Mouse (Mus musculus) retina, postnatal 7 days (tissue): Measurements from ENCODE around the gene March11.

Experiments used
- DNase-seq: peaks from one replicate; pipeline ENCODE4 v3.0.0-alpha.2; 2012; ENCODE audit warnings: low read depth, low spot score

Gene March11

DNA sequence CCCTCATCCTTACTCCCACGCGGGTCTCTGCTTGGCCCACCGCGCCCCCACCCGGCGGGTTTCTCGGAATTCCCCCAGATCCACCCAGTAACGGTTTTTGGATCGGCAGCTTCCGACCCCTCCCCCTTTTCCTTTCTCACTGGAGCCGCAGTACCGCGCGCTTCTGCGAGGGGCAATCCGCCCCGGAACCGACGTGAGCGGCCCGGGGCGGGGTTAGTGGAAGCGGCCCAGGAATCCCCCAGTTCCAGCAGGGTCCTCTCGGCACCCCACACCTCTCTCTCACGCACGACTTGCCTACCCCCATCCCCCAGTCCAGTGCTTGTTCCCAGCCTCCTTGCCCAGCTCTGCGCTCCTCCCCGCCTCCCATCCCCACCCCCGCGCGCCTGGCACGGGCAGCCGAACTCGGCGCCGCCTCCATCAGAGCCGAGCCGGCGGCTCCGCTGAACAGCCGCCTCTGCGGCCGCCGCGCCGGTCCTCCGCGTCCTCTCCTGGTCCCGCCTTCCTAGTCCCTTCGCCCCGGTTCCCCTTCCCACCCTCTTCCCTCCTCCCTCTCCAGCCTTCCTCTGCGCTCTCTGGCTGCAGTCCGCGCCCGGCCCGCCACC lies at the start of gene March11:
March11 (plus strand) TSS at position 420 of the 602 bp plus-strand sequence.
- DNase-seq = no peak

GRCm38 (mm10) chr15:26262336-26262735 lies 46.5 kb upstream of the March11 start:
- DNase-seq = no peak

DNA sequence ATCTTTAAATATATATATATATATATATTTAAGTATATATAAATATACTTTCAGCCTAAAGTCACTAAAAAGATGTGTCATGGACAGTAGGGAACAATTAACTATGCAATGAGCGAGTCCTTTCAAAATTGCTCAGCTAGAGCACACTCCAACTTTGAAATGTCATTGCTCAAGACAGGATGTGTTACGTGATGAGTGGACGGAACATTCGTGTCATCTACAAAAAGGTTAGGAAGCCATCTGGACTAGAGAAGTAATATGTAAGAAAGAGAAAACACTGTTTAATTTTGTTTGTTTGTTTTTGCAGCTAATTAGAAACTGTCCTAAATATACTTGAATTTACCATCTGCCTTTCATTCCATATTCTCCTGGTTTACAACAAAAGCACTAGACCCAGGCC lies 39.3 kb upstream of the March11 start:
- no peak for DNase-seq

DNA sequence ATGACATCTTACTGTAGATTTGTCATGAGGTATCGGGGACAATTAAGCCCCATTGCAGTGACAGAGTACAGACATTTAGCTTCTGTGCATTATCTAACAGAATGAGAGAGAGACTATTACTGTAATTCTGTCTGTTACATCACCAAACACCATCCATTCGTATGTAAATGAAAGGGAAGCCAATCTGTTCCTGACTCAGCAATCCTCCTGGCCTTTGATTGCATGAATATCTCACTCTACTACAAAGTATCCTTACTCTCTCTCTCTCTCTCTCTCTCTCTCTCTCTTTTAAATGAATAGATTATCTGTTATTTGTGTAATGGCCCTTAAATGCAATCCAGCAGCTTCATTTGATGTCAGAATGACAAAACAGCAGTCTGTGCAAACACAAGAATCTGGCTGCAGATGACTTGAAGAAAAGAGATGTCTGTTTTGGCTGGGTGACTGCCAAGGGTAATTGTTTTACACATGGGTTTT lies 32.8 kb upstream of the March11 start:
- no peak for DNase-seq

- no peak for DNase-seq
These were observed 32.2 kb upstream of the March11 start for GRCm38 (mm10) chr15:26276608-26277007.

DNA sequence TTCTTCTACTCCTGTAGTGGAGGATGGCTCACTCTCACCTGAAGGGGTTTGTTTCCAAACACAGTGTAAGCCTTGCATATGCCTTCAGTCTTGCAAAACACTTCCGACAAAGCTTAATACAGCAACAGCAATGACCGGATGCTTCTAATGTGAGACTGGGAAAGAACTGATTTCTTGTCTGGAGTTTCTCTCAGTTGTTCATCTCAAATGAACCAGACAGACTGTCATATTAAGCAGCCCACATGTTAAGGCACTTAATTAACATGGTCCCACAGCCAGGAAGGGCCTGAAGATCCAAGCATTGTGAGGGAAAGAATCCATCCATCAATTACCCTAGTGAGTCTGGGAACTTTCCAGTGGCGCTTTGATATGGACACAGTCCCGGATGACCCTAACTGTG lies 17.0 kb upstream of the March11 start:
- DNase-seq = no peak

DNA sequence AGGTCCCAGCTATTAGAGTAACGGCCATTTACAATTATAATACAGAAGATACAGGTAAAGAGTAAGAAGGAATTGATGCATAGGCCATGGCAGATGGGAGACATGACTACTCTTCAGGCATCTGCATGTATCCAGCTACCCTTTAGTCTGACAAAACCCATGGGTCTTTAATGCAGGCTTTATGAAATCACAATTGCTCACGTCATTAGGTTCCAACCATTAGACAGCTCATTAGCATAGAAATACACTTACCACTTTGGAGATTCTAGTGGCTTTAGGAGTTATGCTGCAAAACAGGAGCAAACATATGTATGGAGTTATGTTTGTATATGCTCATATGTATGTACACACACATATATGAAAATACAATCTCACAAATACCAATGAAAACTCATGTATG lies 16.0 kb upstream of the March11 start:
- DNase-seq = no peak

GRCm38 (mm10) chr15:26293215-26293614 lies 15.6 kb upstream of the March11 start:
- no peak for DNase-seq

- no peak for DNase-seq
These were observed 10.2 kb upstream of the March11 start for GRCm38 (mm10) chr15:26298668-26299067.

DNA sequence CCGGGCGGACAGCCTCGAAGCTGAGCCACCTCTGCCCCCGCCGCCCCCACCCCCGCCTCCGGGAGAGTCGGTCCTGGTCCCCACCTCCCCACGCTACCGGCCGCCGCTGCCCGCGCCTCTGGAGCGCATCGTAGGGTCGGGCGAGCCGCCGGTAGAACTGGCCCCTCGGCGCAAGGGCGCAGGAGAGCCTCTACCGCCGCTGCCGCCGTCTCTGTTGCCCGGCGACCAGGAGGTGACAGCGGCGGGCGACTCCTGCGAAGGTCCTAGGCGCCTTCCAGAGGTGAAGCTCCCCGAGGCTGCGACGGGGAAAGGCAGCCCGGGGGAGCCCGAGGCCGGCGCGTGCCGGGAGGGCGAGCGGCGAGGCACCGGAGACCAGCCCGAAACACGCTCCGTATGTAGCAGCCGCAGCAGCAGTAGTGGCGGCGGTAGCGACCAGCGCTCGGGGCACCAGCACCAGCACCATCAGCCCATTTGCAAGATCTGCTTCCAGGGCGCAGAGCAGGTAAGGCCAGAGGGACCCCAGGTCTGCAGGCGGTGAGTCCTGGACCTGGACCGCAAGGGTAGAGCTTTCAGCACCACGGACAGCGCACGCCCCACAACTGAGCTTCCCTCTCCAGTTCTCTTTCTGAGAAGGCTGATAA lies 563 bp downstream of the March11 start:
- no peak for DNase-seq

DNA sequence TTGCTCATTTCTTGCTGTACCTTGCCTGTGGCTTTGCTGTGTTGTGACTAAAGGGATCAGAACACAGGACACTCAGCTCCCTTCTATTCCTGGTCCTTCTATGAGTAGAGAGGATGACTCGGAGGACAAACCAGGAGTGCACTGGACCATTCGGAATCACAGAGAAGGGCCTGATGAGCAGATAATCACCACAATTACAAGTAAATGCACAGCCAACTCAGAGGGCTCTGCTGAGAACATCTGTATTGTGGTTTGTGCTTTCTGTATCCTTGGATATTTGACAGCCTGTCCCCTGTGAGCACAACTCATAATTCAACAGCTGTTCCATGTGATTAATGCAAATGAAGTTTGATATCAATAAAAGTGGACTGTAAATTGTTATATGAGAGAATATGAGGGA lies 11.0 kb downstream of the March11 start:
- no peak for DNase-seq

DNA sequence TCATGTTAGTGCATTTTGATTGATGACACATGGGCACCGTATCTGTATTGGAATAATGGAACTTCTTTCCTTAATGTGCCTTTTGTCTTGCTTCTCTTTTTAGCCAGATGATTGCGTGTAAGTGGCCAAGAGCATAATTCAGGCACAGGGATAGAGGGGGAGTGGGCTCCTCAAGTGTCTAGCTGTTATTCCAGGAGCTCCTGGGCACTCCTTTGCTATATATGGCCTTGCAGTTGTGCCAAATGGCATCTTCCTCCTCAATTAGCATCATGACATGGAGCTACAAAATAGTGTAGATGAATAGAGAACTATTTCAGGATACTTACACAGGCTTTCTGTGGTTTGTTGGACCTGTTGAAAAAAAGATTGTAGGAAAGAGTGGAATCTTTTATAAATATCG lies 11.6 kb downstream of the March11 start:
- no peak for DNase-seq

- DNase-seq = no peak
These were observed 14.0 kb downstream of the March11 start for GRCm38 (mm10) chr15:26322804-26323203.

DNA sequence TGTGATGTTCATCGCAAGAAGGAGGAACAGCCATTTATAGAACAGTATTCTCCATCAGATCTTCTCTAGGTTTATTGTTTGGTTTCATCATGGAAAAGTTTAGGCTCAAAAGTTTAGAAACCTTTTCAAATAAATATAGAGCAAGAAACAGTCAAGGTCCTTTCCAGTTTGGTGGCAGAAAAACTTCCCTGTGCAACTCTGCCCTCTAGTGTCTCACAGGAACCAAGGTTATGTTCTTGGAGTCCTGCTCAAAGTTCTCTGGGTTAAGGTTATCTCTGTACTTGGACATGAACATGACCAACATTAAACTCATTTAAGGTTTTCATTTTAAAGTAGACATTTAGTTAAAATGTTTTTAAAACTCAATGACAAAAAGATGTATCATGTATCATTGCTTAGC lies 18.3 kb downstream of the March11 start:
- DNase-seq = no peak

DNA sequence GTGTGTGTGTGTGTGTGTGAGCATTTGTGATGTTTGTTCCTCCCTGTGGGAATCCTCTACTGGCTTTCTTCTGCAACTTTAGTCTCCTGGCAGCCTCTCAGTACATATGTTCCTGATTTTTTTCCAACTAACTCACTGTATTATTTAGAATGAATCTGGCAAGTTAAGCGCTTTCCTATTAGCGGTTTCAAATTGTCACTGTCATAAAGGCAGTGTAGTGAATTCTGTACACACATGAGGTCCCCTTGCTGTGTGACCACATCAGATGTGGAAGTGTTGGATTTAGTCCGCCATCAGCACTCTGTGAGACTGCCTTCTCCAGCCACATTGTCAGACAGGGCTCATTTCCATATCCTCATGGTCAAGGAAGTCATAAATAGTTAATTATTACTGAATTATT lies 26.9 kb downstream of the March11 start:
- no peak for DNase-seq

GRCm38 (mm10) chr15:26337775-26338174 lies 28.9 kb downstream of the March11 start:
- no peak for DNase-seq

- DNase-seq = no peak
These were observed 29.5 kb downstream of the March11 start for GRCm38 (mm10) chr15:26338343-26338742.

GRCm38 (mm10) chr15:26340490-26340889 lies 31.6 kb downstream of the March11 start:
- no peak for DNase-seq

- DNase-seq = no peak
These were observed 32.1 kb downstream of the March11 start for GRCm38 (mm10) chr15:26340966-26341365.

DNA sequence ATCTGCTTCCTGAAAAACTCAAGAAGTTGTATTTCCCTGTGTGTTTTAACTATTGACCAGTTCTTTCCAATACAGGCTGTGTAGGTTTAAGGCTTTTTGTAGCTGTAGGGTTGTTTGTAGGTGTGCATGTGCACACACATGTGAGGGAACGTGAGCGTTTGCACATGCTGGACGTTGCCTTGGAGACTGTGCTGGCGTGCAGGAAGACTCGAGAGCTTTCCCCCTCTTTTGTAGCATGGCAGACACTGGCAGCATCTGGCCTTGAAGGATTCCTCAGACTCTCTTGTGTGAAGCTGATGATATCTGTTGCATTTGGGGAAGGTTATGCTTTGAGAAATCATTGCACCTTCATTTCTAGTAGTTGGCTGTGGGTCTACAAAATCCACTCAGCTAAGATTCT lies 35.5 kb downstream of the March11 start:
- no peak for DNase-seq

DNA sequence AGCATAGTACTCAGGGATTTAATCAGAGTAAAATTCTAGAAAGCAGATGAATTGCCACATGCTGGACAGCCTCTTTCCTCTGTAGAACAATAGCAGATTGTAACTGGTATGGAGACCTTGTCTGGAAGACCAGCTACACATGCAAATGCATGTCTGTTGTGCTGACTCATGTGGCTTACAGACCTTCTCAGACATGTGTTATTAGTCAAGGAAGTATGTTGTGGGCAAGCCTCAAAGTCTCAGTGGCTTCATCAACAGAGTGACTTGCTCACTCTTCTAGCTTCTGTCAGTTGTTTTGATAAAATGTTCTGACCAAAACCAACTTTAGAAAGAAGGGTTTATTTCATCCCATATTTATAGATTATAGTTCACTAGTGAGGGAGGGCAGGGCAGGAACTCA lies 44.8 kb downstream of the March11 start:
- DNase-seq = no peak

DNA sequence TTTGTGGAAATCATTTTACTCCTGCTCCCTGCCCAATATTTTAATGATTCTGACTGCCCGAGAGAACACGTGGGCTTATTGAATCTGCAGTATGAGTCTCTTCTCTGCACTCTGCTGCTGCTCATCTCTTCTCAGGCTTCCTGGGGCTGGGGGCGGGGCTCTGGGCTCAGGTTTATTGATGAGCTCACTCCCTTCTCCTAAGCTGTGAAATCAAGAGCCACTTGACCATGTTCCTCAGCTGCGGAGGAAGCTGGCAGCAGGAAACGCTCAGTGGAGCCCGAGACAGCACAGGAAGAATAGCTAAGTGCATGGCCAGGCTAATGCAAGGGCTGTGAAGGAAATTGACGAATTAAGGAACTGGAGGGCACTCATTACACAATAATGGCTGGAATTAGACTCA lies 56.5 kb downstream of the March11 start:
- no peak for DNase-seq

DNA sequence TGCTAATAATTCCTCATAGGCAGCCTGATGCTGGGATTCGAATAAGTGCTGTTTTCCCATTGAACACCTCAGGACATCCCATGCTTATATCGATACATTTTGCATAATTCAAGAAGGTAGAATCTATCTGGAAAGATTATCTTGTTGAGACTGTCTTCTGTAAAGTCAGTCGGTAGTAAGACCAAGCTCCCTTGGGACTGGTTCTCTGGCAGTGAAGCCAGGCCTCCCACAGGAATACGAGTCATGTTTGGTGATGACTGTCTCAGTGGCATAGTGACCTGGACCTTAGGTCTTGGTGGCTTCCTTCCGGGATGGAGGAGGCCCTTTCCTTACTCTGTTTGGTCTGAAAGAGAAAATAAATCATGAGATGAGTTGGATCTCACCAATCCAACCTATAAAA lies 57.7 kb downstream of the March11 start:
- no peak for DNase-seq

- no peak for DNase-seq
These were observed 64.9 kb downstream of the March11 start for GRCm38 (mm10) chr15:26373759-26374158.
